Mouse (Mus musculus): Measurements from ENCODE around the gene Ccdc8. TPM values are rescaled to one million over a fixed set of nuclear protein-coding genes. Genes with fewer than 3 reads are reported as not detected.

Gene Ccdc8
- polyA plus RNA-seq, 1 experiment = 0.87 TPM

DNA sequence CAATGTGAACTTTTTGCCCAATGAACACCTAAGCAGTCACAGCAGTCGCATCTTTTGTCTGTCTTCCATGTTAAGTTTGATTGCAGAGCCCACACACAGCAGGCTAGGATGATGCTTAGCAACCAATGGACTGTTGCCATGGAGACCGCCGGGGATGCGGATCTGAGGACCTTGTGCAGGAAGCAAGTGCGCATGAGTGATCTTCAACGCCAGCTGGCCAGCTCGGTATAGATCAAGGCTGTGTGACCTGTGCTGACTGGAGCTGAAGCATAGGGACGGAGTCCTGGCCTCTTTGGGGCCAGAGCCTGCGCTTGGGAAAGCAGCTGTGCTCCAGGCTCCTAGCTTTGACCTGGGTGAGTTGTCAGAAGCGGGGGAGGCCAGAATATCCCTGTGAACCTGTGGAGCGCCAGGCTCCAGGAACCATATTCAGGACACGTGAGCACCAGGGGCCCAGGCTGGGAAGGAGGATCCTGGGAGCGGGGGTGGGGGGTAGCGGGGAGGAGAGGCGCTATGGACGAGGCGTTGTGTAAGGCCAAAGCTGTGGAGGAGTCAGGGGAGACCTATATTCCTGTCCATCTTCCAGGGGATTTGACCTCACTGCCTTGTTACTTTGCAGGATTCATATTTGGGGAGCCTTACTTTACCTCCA is 32.8 kb upstream of the Ccdc8 start, which contains the start of gene Pnmal1:
Gene Pnmal1 (plus strand): TSS at position 141 of the 649 bp plus-strand sequence.
- peak within 1 kb of the TSS; percentile 61 for H3K4me3 ChIP-seq (replicated peaks; ENCODE audit: insufficient read depth, low read depth, low read length)
- DNase-seq = peak; percentile 88 to 92
- TF ChIP-seq CTCF (IDR thresholded peaks at IDR 0.05; ENCODE audit: borderline replicate concordance, insufficient read depth, low read depth, low read length) (no peak), POLR2A (IDR thresholded peaks at IDR 0.05; ENCODE audit: borderline replicate concordance, insufficient read depth, low read length) (peak; percentile 71; the same call in 1 of the 2 replicates)
- WGBS = 2% methylated on average over 17 of the region's 17 CpGs
- no peaks in the 10 kb centered on the region for H3K27me3 ChIP-seq (ENCODE audit: control insufficient read depth, insufficient read depth, low read length)
- H3K4me1 ChIP-seq (ENCODE audit: control insufficient read depth, insufficient read depth, low read length) = peaks cover 17% of the 10 kb centered on the region; the same call in 1 of the 2 replicates
- peak within 1 kb of the TSS; percentile 57 for H3K27ac ChIP-seq (ENCODE audit: insufficient read depth, low read length)

DNA sequence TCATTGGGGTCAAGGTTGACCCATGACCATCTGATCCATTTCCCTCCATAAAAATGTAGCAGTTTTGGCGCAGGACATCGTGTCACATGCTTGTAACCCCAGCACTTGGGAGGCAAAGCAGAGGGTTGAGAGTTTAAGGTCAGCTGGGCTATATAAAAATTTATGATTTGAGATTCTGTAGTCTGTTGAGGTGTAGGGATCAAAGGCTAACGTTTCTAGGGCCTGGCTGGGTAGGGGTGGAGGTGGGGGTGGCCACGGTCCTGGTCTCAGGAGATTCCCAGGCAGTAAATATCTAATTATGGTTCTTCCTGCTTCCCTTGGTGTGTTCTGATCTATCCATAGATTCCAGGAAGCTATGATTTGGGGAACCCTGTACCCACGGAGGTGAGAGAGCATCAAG is 30.8 kb upstream of the Ccdc8 start:
- Histone ChIP-seq H3K4me1 (ENCODE audit: control insufficient read depth, insufficient read depth, low read length) (peaks cover 16% of the 10 kb centered on the region; the same call in 1 of the 2 replicates), H3K27ac (ENCODE audit: insufficient read depth, low read length) (no peak overlapping the region), H3K27me3 (ENCODE audit: control insufficient read depth, insufficient read depth, low read length) (no peaks in the 10 kb centered on the region), H3K4me3 (replicated peaks; ENCODE audit: insufficient read depth, low read depth, low read length) (no peak overlapping the region)
- no peak for TF ChIP-seq POLR2A (IDR thresholded peaks at IDR 0.05; ENCODE audit: borderline replicate concordance, insufficient read depth, low read length)
- TF ChIP-seq CTCF (IDR thresholded peaks at IDR 0.05; ENCODE audit: borderline replicate concordance, insufficient read depth, low read depth, low read length) = no peak
- no peak for DNase-seq
- WGBS = 83% methylated on average over 5 of the region's 5 CpGs

DNA sequence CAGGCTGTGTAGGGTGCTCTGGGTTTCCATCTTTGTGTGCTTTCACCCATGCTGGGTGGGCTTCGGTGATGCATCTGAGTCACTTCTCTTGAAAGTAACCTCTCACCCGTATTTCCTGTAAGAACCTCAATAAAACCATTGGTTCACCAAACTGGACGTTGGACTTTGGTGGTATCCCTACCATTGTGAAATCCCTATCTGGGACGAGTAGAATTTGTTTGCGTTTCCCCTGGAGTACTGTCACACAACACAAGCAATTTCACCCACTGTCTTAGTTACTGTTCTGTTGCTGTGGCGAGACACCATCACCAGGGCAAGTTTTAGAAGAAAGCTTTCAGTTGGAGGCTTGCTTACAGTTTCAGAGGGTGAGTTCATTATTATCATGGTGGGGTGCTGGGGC is 24.1 kb upstream of the Ccdc8 start:
- no peaks in the 10 kb centered on the region for H3K4me1 ChIP-seq (ENCODE audit: control insufficient read depth, insufficient read depth, low read length)
- no peak overlapping the region for H3K27ac ChIP-seq (ENCODE audit: insufficient read depth, low read length)
- 92% methylated on average over 6 of the region's 6 CpGs for WGBS
- no peak for DNase-seq
- TF ChIP-seq POLR2A (IDR thresholded peaks at IDR 0.05; ENCODE audit: borderline replicate concordance, insufficient read depth, low read length) (no peak), CTCF (IDR thresholded peaks at IDR 0.05; ENCODE audit: borderline replicate concordance, insufficient read depth, low read depth, low read length) (no peak)
- no peaks in the 10 kb centered on the region for H3K27me3 ChIP-seq (ENCODE audit: control insufficient read depth, insufficient read depth, low read length)
- H3K4me3 ChIP-seq (replicated peaks; ENCODE audit: insufficient read depth, low read depth, low read length) = no peak overlapping the region

DNA sequence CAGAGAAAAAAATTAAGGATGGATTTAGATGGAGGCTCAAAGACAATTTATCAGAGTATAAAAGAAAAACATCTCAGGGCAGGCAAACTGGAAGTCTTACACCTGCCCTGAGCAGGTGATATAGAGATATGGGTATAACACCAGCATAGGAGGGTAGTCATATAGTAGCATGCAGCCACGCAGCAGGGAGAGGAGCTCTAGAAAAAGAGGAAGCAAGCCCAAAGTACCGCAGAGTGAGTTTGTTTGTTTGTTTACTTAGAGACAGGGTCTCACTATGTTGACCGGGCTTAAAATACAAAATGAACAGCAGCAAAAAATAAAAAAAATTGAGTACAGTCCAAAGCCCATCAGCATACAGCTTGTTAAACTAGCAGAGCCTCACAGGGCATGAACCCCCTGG is 21.3 kb upstream of the Ccdc8 start:
- H3K4me1 ChIP-seq (ENCODE audit: control insufficient read depth, insufficient read depth, low read length) = no peaks in the 10 kb centered on the region
- H3K27me3 ChIP-seq (ENCODE audit: control insufficient read depth, insufficient read depth, low read length) = no peaks in the 10 kb centered on the region
- no peak overlapping the region for H3K27ac ChIP-seq (ENCODE audit: insufficient read depth, low read length)
- no peak overlapping the region for H3K4me3 ChIP-seq (replicated peaks; ENCODE audit: insufficient read depth, low read depth, low read length)
- 89% methylated on average over 3 of the region's 3 CpGs for WGBS
- no peak for DNase-seq
- no peak for TF ChIP-seq POLR2A (IDR thresholded peaks at IDR 0.05; ENCODE audit: borderline replicate concordance, insufficient read depth, low read length)
- no peak for TF ChIP-seq CTCF (IDR thresholded peaks at IDR 0.05; ENCODE audit: borderline replicate concordance, insufficient read depth, low read depth, low read length)

DNA sequence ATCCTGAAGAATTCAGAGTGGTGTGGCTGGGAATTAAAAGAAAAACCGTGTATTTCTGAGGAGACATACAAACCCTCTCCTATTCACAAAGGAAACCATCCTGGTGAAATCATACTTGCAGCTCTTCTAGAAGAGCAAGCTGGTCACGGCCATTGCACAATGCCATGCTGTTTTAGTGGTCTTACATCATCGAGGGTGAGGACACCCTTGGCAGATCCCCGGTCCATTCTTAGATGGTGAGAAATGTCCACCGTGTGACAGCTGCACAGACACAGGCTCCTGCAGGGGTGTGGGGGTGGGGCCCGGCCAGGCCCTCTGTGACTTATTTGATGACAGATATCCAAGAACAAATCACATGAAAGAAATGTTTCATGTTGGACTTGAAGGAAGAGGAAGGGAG is 18.5 kb upstream of the Ccdc8 start:
- Histone ChIP-seq H3K27me3 (ENCODE audit: control insufficient read depth, insufficient read depth, low read length) (no peaks in the 10 kb centered on the region), H3K4me1 (ENCODE audit: control insufficient read depth, insufficient read depth, low read length) (no peaks in the 10 kb centered on the region), H3K4me3 (replicated peaks; ENCODE audit: insufficient read depth, low read depth, low read length) (no peak overlapping the region), H3K27ac (ENCODE audit: insufficient read depth, low read length) (no peak overlapping the region)
- TF ChIP-seq CTCF (IDR thresholded peaks at IDR 0.05; ENCODE audit: borderline replicate concordance, insufficient read depth, low read depth, low read length) (no peak), POLR2A (IDR thresholded peaks at IDR 0.05; ENCODE audit: borderline replicate concordance, insufficient read depth, low read length) (no peak)
- DNase-seq = no peak
- WGBS = 21% methylated on average over 6 of the region's 6 CpGs

DNA sequence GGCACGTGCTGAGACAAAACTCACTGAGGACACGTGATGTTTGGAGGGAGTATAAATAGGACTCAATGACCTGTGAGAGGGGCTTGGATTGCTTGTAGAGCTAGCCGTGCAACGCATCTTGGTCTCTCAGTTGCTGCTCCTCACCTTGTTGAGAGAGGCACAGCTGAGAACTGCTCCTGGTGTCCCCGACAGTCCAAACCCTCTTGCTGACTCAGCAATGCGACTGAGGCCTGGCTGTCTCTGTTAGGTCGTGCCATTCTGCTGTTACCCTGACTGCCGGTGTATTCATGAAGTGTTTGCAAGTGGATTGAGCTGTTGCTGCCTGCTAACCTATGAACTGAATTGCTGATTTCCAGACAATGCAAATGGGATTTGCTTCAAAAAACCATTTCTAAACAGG is 16.2 kb upstream of the Ccdc8 start:
- WGBS = 67% methylated on average over 8 of the region's 8 CpGs
- Histone ChIP-seq H3K4me1 (ENCODE audit: control insufficient read depth, insufficient read depth, low read length) (peaks cover 3% of the 10 kb centered on the region; the same call in 1 of the 2 replicates), H3K4me3 (replicated peaks; ENCODE audit: insufficient read depth, low read depth, low read length) (no peak overlapping the region), H3K27me3 (ENCODE audit: control insufficient read depth, insufficient read depth, low read length) (no peaks in the 10 kb centered on the region), H3K27ac (ENCODE audit: insufficient read depth, low read length) (no peak overlapping the region)
- TF ChIP-seq CTCF (IDR thresholded peaks at IDR 0.05; ENCODE audit: borderline replicate concordance, insufficient read depth, low read depth, low read length) = no peak
- no peak for TF ChIP-seq POLR2A (IDR thresholded peaks at IDR 0.05; ENCODE audit: borderline replicate concordance, insufficient read depth, low read length)
- no peak for DNase-seq

DNA sequence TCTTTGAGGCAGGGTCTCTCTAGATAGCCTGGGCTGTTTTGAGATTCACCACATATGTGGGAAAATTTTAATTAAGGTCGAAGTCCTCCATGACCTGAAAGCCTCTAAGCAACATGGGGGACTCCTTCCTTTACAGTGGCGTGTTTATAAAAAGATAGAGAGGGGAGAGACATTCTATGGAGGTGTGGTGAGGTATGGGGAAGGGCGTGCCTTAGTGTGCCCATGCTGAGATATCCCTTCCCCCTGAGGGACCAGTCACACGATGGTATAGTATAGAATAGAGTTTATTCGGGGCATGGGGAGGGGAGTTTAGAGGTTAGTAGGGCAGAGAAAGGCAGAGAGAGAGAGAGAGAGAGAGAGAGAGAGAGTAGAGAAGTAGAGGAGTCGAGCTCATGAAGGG is 14.3 kb upstream of the Ccdc8 start:
- Histone ChIP-seq H3K4me3 (replicated peaks; ENCODE audit: insufficient read depth, low read depth, low read length) (no peak overlapping the region), H3K4me1 (ENCODE audit: control insufficient read depth, insufficient read depth, low read length) (peaks cover 6% of the 10 kb centered on the region; the same call in 1 of the 2 replicates), H3K27me3 (ENCODE audit: control insufficient read depth, insufficient read depth, low read length) (no peaks in the 10 kb centered on the region), H3K27ac (ENCODE audit: insufficient read depth, low read length) (no peak overlapping the region)
- no peak for DNase-seq
- TF ChIP-seq POLR2A (IDR thresholded peaks at IDR 0.05; ENCODE audit: borderline replicate concordance, insufficient read depth, low read length) = no peak
- no peak for TF ChIP-seq CTCF (IDR thresholded peaks at IDR 0.05; ENCODE audit: borderline replicate concordance, insufficient read depth, low read depth, low read length)
- 77% methylated on average over 6 of the region's 6 CpGs for WGBS

DNA sequence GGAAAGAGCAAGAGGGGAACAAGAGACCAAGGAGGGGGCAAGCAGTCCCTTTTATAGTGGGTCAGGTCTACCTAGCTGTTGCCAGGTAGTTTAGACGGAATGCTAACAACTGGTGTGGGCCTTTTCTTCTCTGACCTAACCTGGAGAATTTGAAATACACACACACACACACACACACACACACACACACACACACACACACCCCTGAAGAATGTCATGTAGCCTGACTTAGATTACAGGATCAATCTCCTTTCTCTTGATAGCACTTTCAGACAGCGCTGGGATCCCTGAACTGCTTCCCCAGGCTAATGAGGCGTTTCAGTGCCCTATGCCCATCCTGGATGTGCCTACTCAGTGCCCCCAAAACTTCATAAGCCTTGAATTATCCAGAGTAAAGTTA is 13.9 kb upstream of the Ccdc8 start:
- Histone ChIP-seq H3K27ac (ENCODE audit: insufficient read depth, low read length) (no peak overlapping the region), H3K27me3 (ENCODE audit: control insufficient read depth, insufficient read depth, low read length) (no peaks in the 10 kb centered on the region), H3K4me1 (ENCODE audit: control insufficient read depth, insufficient read depth, low read length) (peaks cover 7% of the 10 kb centered on the region; the same call in 1 of the 2 replicates), H3K4me3 (replicated peaks; ENCODE audit: insufficient read depth, low read depth, low read length) (no peak overlapping the region)
- TF ChIP-seq POLR2A (IDR thresholded peaks at IDR 0.05; ENCODE audit: borderline replicate concordance, insufficient read depth, low read length) (no peak), CTCF (IDR thresholded peaks at IDR 0.05; ENCODE audit: borderline replicate concordance, insufficient read depth, low read depth, low read length) (no peak)
- DNase-seq = no peak
- 95% methylated on average over 3 of the region's 3 CpGs for WGBS
